Mouse (Mus musculus): ENCODE results near the gene Bcl9.

Bcl9 gene

DNA sequence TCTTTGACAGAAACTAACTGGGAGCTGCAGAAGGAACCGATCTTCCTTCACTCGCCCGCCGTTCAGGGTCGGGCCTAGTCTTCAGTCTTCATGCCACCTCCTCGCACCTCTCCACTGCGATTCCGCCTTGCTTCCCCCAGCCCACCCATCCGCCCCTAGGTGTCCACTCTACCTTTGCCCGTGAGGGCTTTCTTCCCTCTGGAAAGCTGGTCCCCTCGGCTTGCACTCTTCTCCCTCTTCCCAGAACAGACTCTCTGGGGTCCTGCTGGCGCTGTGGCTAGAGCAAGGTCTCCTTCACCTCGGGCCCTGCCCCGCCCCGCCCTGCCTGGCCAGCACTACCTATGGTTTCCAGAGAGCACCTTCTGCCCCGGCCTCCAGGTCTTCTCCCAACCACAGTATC is 69.7 kb downstream of the Bcl9 start:
- TF ChIP-seq GATA4 (IDR thresholded peaks at IDR 0.05; ENCODE audit: insufficient replicate concordance, low read length) = no peak

DNA sequence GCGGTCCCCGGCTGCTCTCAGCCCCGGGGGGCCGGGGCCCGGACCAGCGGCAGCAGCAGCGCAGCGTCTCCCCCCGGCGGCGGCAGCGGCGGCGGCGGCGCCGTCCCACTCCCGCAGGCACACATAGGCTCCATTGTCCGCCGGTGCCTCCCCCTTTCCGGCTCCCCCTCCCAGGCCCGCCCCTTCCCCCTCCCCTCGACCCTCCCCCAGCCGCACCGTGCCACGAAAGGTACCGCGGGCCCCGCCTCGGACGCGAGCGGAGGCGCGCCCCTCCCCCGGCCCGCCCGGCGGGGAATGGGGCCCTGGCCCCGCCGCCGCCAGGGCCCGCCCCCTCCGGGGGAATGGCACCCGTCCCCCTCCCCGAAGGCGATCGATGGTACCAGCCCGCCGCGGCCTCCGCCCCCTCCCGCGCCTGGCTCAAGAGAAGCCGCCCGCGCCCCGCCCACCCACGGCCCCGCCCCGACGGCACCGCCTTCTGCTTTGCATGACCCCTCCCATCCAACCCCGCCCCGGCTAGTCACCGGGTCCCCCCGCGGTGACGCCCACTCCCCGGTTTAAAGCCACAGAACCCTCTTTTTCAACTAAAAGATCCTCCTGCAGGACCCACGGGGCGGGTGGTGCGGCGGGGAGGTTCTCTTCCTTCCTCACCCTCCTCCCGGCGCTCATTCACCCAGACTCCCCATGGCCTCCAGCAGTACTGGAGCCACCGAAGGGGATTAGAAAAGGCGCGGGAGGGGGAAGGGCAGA is 70.3 kb downstream of the Bcl9 start:
- no peak for TF ChIP-seq GATA4 (IDR thresholded peaks at IDR 0.05; ENCODE audit: insufficient replicate concordance, low read length)

DNA sequence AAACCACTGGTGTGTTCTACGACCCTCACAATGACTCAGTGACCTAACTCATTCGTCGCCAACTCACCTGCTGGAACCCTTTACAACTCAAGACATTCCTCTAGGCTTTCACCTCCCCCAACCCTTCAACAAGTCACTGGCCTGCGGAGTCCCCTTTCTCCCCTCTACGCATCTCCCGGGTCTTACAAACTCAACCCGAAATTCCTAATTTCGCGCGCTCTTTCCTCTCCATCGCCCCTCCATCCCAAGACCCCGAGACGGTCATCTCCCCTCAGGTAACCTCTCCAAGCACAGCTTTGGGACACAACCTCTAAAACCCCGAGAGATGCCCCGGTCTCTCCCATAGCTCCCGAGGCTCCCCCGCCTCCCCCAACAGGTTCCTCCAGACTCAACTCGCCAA is 71.0 kb downstream of the Bcl9 start:
- TF ChIP-seq GATA4 (IDR thresholded peaks at IDR 0.05; ENCODE audit: insufficient replicate concordance, low read length) = no peak

DNA sequence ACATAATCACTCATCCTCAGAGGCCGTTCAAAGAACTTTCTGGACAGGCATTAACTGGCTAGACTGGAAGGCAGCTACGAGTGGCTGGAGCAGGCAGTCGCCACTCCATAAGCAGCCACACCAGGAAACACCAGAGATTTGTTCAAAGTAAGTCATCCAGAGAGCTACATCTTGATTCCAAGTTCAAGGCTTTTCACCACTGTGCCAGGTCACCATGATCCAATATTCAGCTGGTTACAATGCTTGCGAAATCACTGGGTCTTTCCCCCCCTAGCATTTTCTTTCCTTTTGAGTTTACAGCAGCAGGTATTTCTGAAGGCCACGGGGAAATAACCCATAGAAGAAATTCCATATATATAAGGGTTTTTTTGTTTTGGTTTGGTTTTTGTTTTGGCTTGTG is 72.5 kb downstream of the Bcl9 start:
- TF ChIP-seq GATA4 (IDR thresholded peaks at IDR 0.05; ENCODE audit: insufficient replicate concordance, low read length) = no peak

GRCm38 (mm10) chr3:97223261-97223660 is 74.5 kb downstream of the Bcl9 start:
- TF ChIP-seq GATA4 (IDR thresholded peaks at IDR 0.05; ENCODE audit: insufficient replicate concordance, low read length) = no peak

GRCm38 (mm10) chr3:97215526-97215925 is 82.2 kb downstream of the Bcl9 start:
- no peak for TF ChIP-seq GATA4 (IDR thresholded peaks at IDR 0.05; ENCODE audit: insufficient replicate concordance, low read length)

- TF ChIP-seq GATA4 (IDR thresholded peaks at IDR 0.05; ENCODE audit: insufficient replicate concordance, low read length) = no peak
Observed at GRCm38 (mm10) chr3:97214439-97214838, 83.3 kb downstream of the Bcl9 start.

DNA sequence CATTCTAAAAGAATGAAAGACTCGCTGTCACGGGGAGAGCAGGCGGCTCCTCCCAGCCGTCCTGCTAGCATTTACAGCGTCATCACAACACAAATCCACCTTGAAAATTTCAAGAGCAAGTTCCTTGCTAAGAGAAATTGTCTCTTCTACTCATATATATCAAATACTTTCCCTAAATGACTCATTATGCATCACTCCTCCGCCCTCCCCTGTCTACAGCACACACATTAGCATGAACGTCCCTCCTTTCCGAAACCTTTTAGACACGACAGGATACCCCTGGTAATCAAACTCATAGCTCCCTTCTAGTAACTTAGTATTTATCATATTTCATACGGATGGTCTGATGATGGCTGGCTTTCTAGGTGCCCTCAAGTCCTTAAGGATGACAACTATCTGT is 83.8 kb downstream of the Bcl9 start:
- TF ChIP-seq GATA4 (IDR thresholded peaks at IDR 0.05; ENCODE audit: insufficient replicate concordance, low read length) = no peak

GRCm38 (mm10) chr3:97211177-97211576 is 86.5 kb downstream of the Bcl9 start:
- no peak for TF ChIP-seq GATA4 (IDR thresholded peaks at IDR 0.05; ENCODE audit: insufficient replicate concordance, low read length)

- no peak for TF ChIP-seq GATA4 (IDR thresholded peaks at IDR 0.05; ENCODE audit: insufficient replicate concordance, low read length)
Observed at GRCm38 (mm10) chr3:97209351-97209750, 88.4 kb downstream of the Bcl9 start.

DNA sequence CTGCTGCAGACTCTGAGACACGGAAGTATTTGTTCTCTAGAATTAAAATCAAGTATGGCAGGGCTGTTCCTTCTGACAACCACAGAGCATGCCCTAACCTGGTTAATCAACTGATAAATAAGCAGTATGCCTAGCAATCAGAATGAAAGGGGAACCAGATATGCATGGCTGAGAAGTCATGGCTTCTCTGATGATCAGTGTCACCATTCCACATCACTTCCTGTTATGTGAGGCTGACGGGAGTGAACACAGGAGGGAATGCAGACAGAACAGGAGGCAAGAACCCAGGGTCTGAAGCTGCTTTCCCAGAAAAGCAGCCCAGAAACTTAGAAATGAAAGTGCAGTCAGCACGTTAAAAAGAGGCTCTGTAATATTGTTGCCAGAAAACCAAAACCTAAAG is 91.2 kb downstream of the Bcl9 start:
- no peak for TF ChIP-seq GATA4 (IDR thresholded peaks at IDR 0.05; ENCODE audit: insufficient replicate concordance, low read length)

DNA sequence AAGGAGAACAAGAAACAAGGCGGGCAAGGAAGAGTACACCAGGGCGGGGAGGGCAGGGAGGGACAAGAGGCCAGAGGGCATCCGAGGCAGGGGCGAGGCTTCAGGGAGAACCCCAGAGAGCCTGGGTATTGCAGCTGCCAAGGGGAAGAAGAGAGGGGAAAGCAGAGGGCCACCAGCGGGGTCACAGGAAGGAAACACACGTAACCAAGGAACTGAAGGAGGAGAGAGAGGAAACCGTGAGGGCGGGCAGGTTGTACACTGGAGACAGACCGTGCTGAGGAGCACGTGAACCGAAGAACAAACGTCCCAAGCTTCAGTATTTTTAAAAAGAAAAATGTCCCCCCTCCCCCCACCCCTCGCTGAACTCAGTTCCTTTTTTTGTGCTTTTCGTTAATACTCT is 93.8 kb downstream of the Bcl9 start:
- TF ChIP-seq GATA4 (IDR thresholded peaks at IDR 0.05; ENCODE audit: insufficient replicate concordance, low read length) = no peak

GRCm38 (mm10) chr3:97201943-97202342 is 95.8 kb downstream of the Bcl9 start:
- TF ChIP-seq GATA4 (IDR thresholded peaks at IDR 0.05; ENCODE audit: insufficient replicate concordance, low read length) = no peak

- no peak for TF ChIP-seq GATA4 (IDR thresholded peaks at IDR 0.05; ENCODE audit: insufficient replicate concordance, low read length)
Observed at GRCm38 (mm10) chr3:97199261-97199660, 98.5 kb downstream of the Bcl9 start.

DNA sequence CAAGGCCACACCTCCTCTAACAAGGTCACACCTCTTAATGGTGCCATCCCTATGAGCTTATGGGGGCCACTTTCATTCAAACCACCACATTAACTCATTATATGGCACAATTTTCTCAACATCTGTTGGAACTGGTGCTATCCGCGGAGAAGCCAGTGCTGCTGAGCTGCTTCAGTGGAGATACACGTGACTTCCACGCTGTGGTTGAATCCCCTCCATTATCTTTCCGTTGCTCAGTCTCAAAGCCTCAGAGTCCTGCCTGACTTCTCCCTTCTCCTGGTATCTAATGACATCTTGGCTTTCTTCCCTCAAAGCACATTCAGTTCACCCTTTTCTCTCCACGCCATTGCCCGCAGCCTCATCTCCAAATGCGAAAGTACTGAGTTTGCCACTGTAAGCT is 101.1 kb downstream of the Bcl9 start:
- no peak for TF ChIP-seq GATA4 (IDR thresholded peaks at IDR 0.05; ENCODE audit: insufficient replicate concordance, low read length)

DNA sequence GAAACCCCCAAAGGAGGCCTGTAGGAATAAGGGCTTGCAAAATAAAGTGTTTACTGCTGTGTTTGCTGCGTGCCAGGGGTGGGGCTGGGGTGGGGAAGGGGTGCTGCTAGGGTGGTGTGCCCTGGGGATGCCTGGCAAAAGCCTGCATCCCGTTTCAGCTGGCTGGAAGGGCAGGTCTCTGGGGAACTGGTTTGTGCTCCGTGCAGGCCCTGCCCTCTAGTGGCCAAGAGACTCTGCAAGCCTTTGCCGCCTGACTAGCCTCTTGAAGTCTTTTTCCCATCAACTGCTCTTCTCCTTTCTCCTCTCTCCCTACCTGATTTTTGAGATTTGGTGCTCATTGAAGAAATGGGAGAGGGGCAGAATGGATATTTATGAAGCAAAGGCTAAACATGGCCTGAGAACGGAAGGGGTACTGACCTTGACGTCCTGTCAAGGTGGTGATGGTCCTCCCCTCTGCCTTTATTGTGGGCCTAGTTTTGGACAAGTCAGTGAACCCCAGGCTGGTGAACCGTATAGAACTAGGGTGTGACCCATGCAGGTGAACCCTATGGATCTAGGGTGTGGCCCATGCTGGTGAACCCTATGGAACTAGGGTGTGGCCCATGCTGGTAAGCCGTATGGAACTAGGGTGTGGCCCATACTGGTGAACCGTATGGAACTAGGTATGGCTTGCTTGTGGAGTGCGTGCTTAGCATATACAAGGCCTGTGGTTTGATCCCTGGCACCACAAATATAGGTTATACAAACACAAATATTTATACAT is 112.4 kb downstream of the Bcl9 start:
- no peak for TF ChIP-seq GATA4 (IDR thresholded peaks at IDR 0.05; ENCODE audit: insufficient replicate concordance, low read length)

GRCm38 (mm10) chr3:97183810-97184209 is 113.9 kb downstream of the Bcl9 start:
- no peak for TF ChIP-seq GATA4 (IDR thresholded peaks at IDR 0.05; ENCODE audit: insufficient replicate concordance, low read length)

All from liver, adult (tissue).